Mouse (Mus musculus): Measurements from ENCODE around the gene Rapgef4.

- TF ChIP-seq CHD2 (IDR thresholded peaks at IDR 0.05; ENCODE audit: low read depth, low read length) (no peak), MAFK (IDR thresholded peaks at IDR 0.05; ENCODE audit: insufficient read depth, low read depth, low read length) (no peak)
Observed at GRCm38 (mm10) chr2:72178025-72178424, 197.0 kb downstream of the Rapgef4 start.

All from ES-E14 (cell line).